Mouse (Mus musculus) cerebellum, adult 18-20 months (tissue): ENCODE measurements around the gene Nedd4.
"Not testable (repeated sequence)": the region's sequence is repeated elsewhere in the genome, so short reads cannot be mapped to it uniquely, and the experiment has no call there.

Experiments used
- DNase-seq, 2 experiments: peaks; one replicate each; pipeline ENCODE4 v3.0.0; 2021

Gene Nedd4

DNA sequence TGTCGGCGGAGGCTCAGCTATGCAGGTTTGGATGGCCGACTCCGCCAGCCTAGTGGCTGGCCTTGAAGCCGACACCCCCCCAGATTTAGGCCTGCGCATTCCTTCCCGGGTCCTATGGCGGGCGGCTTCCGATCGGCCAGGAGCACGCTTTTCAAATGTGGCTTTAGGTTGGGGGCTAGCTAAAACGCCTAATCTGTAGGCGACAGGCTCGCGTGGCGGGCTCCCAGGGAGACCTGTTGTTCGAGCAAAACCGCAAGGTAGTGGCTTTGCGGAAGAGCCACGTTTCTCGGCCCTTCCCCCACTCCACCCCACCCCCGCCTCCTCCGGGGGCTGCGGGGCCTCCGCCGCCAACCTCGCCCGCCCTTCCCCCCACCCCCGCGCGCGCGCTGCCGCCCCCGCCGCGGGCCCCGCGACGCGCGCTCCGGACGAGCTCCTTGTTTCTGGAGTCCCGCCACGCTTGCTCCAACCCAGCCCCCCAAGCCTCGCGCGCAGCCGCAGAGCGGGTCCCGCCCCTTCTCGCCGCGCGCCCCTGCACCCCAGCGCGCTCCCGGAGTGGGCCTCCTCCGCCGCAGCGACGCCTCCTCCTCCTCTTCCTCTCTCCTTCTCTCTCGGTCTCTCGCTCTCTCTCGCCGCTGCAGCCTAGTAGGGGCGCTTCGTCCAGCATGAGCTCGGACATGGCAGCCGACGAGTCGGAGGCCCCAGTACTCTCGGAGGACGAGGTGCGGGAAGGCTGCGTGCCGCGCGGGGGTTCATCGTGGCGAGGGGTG is at the start of gene Nedd4:
Gene Nedd4, plus strand, starts transcription at position 452 of the 767 bp plus-strand sequence.
- peak; percentile 94 to 97 for DNase-seq

- peak; percentile 29 to 54 for DNase-seq
Measured at GRCm38 (mm10) chr9:72613884-72614283, 48.3 kb upstream of the Nedd4 start.

DNA sequence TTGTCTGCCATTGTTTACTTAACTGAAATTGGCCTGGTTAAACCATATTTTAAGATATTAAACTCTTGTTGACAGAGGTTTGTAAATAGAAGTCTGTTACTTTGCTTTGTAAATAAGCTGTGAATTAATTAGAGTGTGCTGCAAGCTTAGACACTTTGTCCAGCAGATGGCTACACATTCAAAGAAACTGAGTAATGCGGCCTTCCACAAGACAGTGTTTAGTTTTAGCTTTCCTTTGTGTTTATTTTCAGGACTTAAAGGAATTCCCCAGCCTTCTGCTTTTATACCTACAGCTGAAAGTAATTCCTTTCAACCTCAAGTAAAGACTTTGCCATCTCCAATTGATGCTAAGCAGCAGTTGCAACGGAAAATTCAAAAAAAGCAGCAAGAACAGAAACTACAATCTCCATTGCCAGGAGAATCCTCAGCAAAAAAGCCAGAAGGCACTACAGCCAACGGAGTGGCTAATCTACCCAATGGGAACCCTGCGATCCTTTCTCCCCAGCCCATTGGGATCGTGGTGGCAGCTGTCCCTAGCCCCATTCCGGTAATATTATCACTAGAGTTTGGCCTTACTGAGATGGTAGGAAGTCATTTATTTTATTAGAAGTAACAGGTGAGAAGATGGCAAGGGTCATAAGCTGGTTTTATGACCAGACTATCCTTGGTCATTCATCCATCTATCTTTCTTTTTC is 47.2 kb upstream of the Nedd4 start:
- no peak for DNase-seq

GRCm38 (mm10) chr9:72618037-72618436 is 44.1 kb upstream of the Nedd4 start:
- no peak for DNase-seq

DNA sequence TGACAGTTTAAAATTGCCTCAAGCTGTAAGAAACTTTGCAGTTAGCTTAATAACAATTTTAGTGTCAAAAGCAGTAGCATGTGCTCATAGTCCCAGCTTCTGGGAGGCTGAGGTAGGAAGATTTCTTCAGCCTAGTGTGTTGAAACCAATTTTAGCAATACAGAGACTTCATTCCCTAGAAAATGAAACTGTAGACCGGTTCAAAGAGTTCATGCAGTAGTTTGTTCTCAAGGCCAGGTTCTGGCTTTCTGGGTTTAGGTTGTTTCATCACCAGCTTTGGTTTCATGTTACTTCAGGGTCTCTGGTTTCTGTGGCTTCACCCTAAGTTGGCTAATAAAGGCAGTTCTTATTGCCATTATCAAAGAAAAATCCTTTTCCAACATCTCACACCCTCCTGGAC is 38.5 kb upstream of the Nedd4 start:
- no peak for DNase-seq

DNA sequence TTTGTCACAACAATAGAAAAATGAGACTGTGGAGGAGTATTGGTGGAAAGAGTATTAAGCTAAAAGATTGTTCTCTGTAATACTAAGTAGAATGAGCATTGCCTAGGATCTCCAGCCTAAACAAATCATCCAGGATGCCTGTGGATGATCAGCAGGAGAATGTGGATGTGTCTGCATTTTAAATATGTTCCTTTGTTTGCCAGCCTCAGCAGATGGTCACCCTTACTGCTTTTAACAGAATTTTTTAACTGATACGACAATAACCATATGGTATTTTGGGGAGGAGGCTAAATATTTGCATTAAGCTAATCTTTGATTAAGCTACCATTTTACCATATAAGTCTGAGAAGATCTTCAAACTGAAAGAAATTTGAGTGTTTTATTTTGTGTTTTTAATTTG is 34.5 kb upstream of the Nedd4 start:
- no peak for DNase-seq

- DNase-seq, result no peak
Measured at GRCm38 (mm10) chr9:72628591-72628990, 33.6 kb upstream of the Nedd4 start.

DNA sequence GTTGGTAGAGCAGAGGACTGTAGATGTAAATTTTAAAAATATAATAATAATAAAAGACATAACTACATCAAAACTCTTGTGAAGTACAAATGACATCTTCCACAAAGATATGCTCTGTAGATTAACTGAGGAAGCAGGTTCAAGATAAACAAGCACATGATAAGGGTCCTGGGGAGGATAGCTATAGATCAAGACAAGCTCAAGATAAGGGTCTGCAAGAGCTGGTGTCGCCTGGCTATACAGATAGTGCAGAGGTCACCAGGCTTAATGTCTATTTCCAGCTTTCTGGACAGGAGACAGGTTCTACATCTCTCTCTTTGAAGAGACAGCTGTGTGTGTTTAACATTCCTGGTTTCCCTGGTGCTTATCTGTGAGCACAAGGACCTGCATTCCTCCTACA is 29.9 kb upstream of the Nedd4 start:
- DNase-seq, result no peak

GRCm38 (mm10) chr9:72635134-72635533 is 27.0 kb upstream of the Nedd4 start:
- DNase-seq, result peak; percentile 15 to 22

DNA sequence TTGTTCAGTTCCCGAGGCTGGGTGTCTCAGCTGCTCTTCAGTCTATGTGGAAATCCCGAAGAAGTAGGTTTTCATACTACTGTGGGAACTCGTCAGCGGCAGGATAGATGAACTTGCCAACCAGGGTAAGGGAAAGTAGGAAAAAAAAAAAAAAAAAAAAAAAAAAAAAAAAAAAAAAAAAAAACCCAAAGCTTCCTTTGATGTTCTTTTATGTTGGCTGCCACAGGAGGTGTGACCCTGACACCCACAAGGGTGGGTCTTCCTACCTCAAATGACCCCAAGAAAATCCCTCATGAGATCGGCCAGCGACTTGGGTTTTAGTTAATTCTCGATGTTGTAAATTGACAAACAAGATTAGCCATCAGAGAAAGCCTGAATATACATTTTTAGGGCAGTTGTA is 25.6 kb upstream of the Nedd4 start:
- DNase-seq, result no peak

DNA sequence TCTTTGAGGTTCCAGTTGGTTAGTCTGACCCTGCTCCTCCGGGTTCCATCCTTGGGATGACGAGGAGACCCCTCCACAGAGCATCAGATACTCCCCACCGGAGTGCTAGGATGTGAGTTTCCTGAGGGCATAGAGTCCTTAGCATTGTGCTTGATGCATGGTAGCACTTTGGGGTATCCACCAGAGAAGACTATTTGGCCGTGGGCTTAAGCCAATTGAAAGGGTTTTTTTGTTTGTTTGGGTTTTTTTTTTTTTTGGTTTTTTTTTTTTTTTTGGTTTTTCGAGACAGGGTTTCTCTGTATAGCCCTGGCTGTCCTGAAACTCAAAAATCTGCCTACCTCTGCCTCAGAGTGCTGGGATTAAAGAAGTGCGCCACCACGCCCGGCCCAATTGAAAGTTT is 24.9 kb upstream of the Nedd4 start:
- DNase-seq, result no peak

DNA sequence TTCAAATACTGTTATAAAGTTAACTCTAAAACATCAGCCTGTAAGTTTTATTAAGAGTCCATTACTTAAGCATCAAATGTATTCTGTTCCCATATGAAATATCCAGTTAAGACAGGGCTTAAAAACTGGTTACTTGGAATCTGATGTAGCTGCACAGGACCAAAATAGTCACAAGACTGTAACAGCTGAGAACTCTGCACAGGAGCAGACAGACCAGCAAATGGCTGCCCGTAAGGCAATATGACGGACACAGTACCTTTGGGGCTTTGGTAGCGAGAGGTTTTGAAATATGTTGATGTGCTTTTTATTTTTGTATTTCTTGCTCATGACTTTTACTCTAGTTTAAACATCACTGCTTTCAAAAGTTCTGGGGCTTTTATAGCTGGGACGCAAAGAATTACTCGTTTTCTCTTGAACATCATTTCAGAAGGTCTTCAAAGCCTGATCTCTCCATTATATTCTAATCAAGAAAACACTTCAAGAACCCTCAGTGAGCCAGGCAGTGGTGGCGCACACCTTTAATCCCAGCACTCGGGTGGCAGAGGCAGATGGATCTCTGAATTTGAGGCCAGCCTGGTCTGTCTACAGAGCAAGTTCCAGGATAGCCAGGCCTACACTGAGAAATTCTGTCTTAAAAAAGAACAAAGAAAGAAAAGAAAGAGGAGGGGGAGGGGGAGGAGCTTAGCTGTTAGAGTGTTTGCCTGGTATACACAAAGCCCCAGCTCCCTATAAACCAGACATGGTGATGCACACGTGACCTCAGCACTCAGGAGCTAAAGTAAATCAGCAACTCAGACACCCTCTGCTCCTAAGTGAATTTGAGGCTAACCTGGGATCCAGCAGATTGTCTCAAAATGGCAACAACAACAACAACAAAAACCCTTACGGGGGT is 22.9 kb upstream of the Nedd4 start:
- DNase-seq, result no peak

DNA sequence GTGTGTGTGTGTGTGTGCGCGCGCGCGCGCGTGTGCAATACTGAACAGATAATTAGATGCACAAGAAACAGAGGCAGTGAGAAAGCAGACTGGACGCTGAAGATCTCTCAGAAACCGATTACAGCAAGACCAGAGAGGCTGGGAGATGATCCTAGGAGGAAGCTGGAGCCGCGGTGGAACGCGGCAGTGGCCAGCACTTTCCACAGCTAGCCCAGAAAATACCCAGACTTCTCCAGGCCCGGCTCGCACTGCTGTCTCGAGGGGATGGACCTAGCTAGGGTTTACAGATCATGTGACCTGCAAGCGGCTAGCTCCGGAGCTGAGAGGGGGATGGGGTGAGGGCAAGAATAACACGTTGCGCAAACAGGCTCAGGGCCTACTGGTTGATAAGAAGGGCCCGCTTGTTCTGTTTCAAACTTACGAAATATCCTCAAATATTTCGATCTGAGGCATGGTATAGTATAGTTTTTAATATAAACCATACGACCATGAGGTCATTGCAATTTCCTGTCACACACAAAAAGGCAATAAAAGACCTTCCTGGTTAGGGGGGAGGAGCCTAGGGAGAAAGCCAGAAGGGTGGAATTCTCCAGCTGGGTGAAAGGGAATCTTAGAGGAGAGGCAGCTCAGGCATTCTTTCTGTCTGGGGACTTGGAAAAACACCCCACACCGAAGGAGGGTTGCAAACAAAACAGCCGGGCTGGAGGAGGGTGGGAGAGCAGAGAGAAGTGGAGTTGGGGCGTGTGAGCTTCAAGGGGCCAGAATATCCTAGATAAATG is 22.1 kb upstream of the Nedd4 start:
- peak; percentile 75 to 82 for DNase-seq

DNA sequence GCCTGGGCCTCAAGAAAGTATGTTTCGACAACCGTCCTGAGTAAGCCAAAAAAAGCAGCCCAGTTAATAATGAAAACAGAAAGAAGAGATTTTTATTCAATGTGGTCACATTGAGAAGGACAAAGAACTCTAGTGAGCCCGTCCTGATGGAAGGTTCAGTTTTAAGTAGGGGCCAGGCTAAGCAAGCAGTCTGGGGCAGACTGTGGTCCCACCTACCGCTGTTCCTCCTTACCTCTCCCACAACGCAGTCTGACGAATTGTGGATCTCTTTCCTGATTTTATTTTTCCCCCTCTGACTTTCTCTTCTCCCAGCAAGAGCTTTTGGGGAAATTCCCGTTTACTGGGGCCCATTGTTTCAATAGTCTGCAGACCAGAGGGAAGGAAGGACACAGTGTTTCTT is 21.5 kb upstream of the Nedd4 start:
- no peak for DNase-seq

GRCm38 (mm10) chr9:72641093-72641680 is 21.0 kb upstream of the Nedd4 start:
- no peak for DNase-seq

GRCm38 (mm10) chr9:72642756-72643447 is 19.2 kb upstream of the Nedd4 start:
- DNase-seq, result not testable (repeated sequence)

DNA sequence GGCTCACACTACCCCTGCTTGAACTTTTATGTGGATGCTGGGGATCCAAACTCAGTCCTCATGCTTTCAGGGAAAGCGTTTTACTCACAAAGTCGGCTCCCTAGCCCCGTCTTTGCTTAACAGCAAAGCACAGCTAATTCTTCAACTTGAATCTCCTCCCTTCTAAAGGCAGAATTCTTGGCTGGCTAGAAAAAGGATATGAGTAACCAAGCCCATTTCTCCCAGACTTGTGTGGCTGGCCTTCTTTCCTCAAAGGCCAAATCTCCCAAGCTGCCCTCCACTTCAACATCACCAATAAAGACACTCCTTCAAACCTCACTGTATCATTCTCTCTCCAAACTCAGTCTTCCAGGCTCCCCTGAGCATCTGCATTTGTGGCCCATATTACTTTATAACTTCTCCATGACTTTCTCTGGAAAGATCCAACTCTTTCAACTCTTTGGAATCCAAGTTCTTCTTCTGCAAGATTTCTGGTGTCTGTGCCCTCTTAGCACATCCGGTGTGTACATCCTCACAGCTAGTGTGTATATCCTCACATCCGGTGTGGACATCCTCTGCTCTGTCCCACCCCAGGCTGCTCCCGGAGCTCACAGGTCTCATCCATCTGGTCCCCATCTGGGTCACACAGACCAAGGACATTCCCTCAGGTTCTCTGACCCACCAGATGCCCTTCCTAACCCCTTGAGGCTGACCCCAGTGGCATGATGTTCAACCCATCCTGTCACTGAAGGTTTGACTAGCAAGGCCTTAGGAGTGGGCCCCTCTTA is 18.3 kb upstream of the Nedd4 start:
- no peak for DNase-seq

DNA sequence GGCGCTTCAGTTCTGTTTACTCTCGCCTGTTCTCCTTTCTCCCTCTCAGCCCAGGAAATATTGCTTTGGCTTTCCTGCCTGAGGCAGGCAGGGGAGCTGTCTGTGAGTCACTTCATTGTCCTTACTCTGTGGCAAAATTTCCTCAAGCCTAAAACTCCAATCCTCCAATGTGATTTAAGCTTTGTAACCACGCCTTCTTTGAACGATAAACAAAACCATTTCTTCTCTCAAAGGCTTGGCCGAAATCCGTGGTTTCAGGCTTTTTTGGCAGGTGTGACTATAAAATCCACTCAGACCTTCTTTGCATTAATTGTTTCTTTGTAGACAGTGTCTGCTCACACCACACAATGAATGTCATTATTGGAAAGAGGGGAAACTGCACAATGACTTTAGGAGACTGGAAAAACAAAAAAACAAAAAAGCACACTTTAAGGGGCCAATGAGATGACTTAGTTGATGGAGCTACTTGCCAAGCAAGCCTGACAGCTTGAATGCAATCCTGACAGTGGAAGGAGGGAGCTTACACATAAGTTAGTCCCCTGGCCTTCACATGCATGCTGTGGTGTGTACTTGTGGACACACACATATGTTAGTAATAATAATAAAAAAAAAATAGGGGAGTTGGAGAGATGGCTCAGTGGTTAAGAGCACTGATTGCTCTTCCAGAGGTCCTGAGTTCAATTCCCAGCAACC is 17.6 kb upstream of the Nedd4 start:
- DNase-seq, result no peak

DNA sequence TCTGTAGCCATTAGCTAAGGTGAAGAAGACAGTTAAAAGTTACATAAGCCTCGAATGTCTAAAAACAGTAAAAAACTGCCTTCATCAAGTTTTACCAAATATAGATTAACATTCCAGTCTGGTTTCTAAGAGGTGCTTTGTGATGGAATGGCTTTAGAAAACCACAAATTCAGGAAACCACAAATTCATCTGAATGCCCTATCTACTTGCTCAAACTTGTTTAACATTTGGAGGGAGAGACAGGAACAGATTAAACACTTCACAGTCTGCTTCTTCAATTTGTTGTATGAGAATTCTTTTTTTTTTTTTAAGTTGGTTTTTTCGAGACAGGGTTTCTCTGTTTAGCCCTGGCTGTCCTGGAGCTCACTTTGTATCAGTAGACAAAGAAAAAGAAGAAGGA is 12.4 kb upstream of the Nedd4 start:
- no peak for DNase-seq

DNA sequence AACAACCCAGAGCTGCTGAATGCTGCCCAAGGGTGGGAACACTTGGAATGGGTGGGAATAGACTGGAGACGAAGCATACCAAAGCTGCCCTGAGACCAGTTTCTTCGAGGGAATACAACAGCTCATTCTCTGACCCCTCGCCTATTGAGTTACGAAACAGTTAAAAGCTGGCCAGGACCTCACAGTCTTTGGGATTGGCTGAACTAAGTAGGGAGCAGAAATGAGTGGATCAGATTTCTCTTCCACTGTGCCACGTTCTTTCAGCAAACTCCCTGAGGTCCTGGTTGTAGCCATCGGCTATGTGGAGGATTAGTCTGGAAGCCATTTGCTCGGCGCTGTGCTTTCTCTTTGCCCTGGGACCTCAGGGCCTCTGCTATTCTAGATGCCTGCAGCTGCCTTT is 9.2 kb upstream of the Nedd4 start:
- no peak for DNase-seq
